Mouse (Mus musculus): ENCODE measurements around the gene Gm8237.
"Not testable (repeated sequence)": the region's sequence is repeated elsewhere in the genome, so short reads cannot be mapped to it uniquely, and the experiment has no call there.

DNA sequence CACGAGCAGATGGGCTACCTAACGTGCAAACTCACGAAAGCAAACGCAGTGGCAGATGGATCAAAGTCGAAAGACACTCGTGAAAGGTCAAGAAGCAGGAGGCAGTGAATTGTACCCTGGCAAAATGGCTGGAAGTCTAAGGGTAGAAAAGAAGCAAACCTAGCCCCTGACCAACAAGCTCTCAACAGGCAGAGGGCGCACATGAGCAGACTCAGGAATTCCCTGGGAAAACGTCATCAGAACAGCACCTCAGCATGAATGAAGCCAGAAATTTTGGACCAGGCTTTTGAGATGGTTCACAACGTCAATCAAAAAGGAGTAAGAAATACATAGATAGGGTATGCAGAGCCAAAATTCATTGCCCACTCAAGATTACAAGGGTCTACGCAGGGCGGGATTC is 1.0 kb downstream of the Gm8237 start:
- not testable (repeated sequence) for TF ChIP-seq MAX (IDR thresholded peaks at IDR 0.05); CTCF (IDR thresholded peaks at IDR 0.05; ENCODE audit: control insufficient read depth, insufficient read depth, insufficient read length)
